ENCODE assay signal across 8 mouse cellular contexts in the genomic region with DNA sequence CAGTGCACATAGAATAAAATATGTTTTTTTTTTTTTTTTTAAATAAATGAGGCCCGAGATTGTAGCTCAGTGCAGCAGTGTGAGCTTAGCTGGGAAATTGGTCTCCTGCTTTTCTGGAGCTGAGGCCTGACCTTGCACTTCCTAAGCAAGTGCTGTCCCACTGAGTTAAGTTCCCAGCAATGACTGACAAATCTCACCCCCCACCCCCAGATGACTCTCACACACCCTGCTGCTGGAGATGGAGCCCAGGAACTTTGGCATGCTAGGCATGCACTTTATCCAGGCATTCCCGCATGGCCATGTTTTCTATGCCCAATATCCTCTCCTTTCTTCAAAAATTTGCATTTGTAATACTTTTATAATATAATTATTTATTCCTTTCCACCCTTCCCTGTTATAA. TPM values are rescaled to one million over a fixed set of nuclear protein-coding genes. Genes with fewer than 3 reads are reported as not detected.
"Had no signal": no experiment of that assay in that cellular context is flagged by ENCODE, and none has a peak within 500 bp of the region (broad histone marks: within the 10 kb centered on the region; RNA-seq: fewer than 3 reads in every experiment).

No protein-coding gene starts in this region.

- DNase-seq: lung, adult 2 months; lung, postnatal 14 days; lung, postnatal 36 days; right cerebral cortex, postnatal 14 days; thymus, adult 2 months; thymus, postnatal 25 days; thymus, postnatal 4 days had no signal

RNA-seq across cellular contexts. Expression of a gene that starts 14.8 kb away (rescaled TPM):
- total RNA-seq: neutrophil, adult 5-6 weeks had no signal
